ENCODE assay signal across 11 mouse cellular contexts in the genomic region with DNA sequence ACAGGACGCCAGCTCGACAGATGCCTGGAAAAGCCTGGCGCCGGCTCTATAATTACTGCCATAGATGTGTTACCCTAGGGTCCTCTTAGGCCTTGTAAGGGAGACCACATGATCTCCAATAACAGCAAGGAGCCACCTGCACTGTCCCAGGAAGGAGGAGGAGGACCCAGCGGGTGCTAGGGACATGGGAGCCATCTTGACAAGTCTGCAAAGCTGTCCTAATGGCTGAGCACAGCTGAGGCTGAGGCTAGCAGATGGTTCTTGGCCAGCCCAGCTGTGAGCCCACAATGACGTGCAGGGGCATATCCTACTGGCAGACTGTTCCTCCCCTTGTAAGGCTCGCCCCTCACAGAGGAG. TPM values are rescaled to one million over a fixed set of nuclear protein-coding genes. Genes with fewer than 3 reads are reported as not detected.
DNase-seq lines count a peak whose midpoint lies in the region; ATAC-seq lines count a peak whose summit lies in the region.
"Had no signal": no experiment of that assay in that cellular context is flagged by ENCODE, and none has a peak within 500 bp of the region (broad histone marks: within the 10 kb centered on the region; RNA-seq: fewer than 3 reads in every experiment).

No protein-coding gene starts in this region.

- DNase-seq in left cerebral cortex, postnatal 4 days: peak; percentile 37
- DNase-seq in left cerebral cortex, adult 11 months (ENCODE audit: low spot score): no peak
- no peak for DNase-seq in limb, embryonic 10.5 days (ENCODE audit: low spot score)
- no peak for DNase-seq in adrenal gland, adult (ENCODE audit: inconsistent age in 2 of 2, low spot score in 1 of 2)
- DNase-seq in T-cell, adult 2 months (ENCODE audit: low spot score): no peak

- H3K36me3 ChIP-seq in embryonic facial prominence, embryonic 12.5 days: no peaks in the 10 kb centered on the region
- H3K36me3 ChIP-seq in limb, embryonic 10.5 days: no peaks in the 10 kb centered on the region
- H3K36me3 ChIP-seq in neural tube, embryonic 13.5 days: no peaks in the 10 kb centered on the region
- H3K36me3 ChIP-seq: embryonic facial prominence, embryonic 13.5 days; G1E had no signal

- no peaks in the 10 kb centered on the region for H3K9me3 ChIP-seq in embryonic facial prominence, embryonic 12.5 days
- no peaks in the 10 kb centered on the region for H3K9me3 ChIP-seq in limb, embryonic 10.5 days (replicated peaks)
- no peaks in the 10 kb centered on the region for H3K9me3 ChIP-seq in neural tube, embryonic 13.5 days
- H3K9me3 ChIP-seq: embryonic facial prominence, embryonic 13.5 days; G1E had no signal

- H3K27me3 ChIP-seq in embryonic facial prominence, embryonic 12.5 days: peaks cover 3% of the 10 kb centered on the region; the same call in 1 of the 2 replicates
- peaks cover 33% of the 10 kb centered on the region for H3K27me3 ChIP-seq in limb, embryonic 10.5 days (ENCODE audit: low read depth, poor library complexity, severe bottlenecking)
- H3K27me3 ChIP-seq in neural tube, embryonic 13.5 days: no peaks in the 10 kb centered on the region

- peak overlapping the region; percentile 13; the same call in 1 of the 2 replicates for H3K27ac ChIP-seq in embryonic facial prominence, embryonic 12.5 days
- no peak overlapping the region for H3K27ac ChIP-seq in limb, embryonic 10.5 days
- H3K27ac ChIP-seq in neural tube, embryonic 13.5 days (replicated peaks): peak overlapping the region; percentile 61

- peaks cover 5% of the 10 kb centered on the region; the same call in 1 of the 2 replicates for H3K4me1 ChIP-seq in embryonic facial prominence, embryonic 12.5 days
- peaks cover 36% of the 10 kb centered on the region for H3K4me1 ChIP-seq in limb, embryonic 10.5 days
- H3K4me1 ChIP-seq in neural tube, embryonic 13.5 days (replicated peaks): peaks cover 16% of the 10 kb centered on the region

- ATAC-seq in embryonic facial prominence, embryonic 12.5 days (ENCODE audit: insufficient number of reproducible peaks, insufficient read depth, low FRiP score, low TSS enrichment): no peak
- peak; percentile 80 for ATAC-seq in neural tube, embryonic 13.5 days (ENCODE audit: low read depth)
- no peak for ATAC-seq in monocyte, adult 5-6 weeks (replicated peaks; ENCODE audit: insufficient number of reproducible peaks, low FRiP score, low TSS enrichment, poor library complexity, severe bottlenecking)

- no peak overlapping the region for H3K4me2 ChIP-seq in embryonic facial prominence, embryonic 12.5 days (replicated peaks)
- H3K4me2 ChIP-seq in neural tube, embryonic 13.5 days: no peak overlapping the region

- H3K9ac ChIP-seq in embryonic facial prominence, embryonic 12.5 days: no peak overlapping the region
- H3K9ac ChIP-seq in neural tube, embryonic 13.5 days: no peak overlapping the region
- H3K9ac ChIP-seq: embryonic facial prominence, embryonic 13.5 days had no signal

- 59% methylated on average over 7 of the region's 7 CpGs for WGBS in embryonic facial prominence, embryonic 12.5 days
- 60% methylated on average over 7 of the region's 7 CpGs for WGBS in limb, embryonic 10.5 days
- WGBS in neural tube, embryonic 13.5 days: 41% methylated on average over 7 of the region's 7 CpGs

- intact Hi-C loops in left cerebral cortex, postnatal 4 days (cut with DNase I): loop anchor here (5.0 to 10.0 kb wide), 3 partner anchors 165 to 335 kb away; a partner anchor contains a TSS

- H3K4me3 ChIP-seq in embryonic facial prominence, embryonic 12.5 days: no peak overlapping the region
- 0 out of 2 replicates have a peak overlapping the region, but pooled peaks have one; percentile 28 for H3K4me3 ChIP-seq in limb, embryonic 10.5 days
- no peak overlapping the region for H3K4me3 ChIP-seq in neural tube, embryonic 13.5 days
- H3K4me3 ChIP-seq: embryonic facial prominence, embryonic 13.5 days had no signal

RNA-seq across cellular contexts. Expression of a gene that starts 5.9 kb away (rescaled TPM):
- total RNA-seq in left cerebral cortex, postnatal 4 days (2021): under 1 TPM in 1 of 2 experiments, not detected in 1; 0.30 TPM
- polyA plus RNA-seq in embryonic facial prominence, embryonic 12.5 days (2016; fragmentation: Nextera tagmentation; extraction: Ambion mirVana): 0.43 and 0.56 TPM in 2 replicates
- polyA plus RNA-seq in limb, embryonic 10.5 days (2016; fragmentation: Nextera tagmentation; extraction: Ambion mirVana): 0.26 and 0.34 TPM in 2 replicates
- polyA plus RNA-seq in neural tube, embryonic 13.5 days (2015; fragmentation: Nextera tagmentation; extraction: Ambion mirVana): 0.40 TPM in 1 of 2 replicates, not detected in the other
- total RNA-seq in monocyte, adult 5-6 weeks (2017): 6.2 to 9.9 TPM (median 7.8 TPM) in 3 replicates

RNA-seq across cellular contexts. Expression of a gene that starts 6.6 kb away (rescaled TPM):
- total RNA-seq in left cerebral cortex, postnatal 4 days (2021): 10 to 100 TPM; 35.9 to 48.5 TPM
- polyA plus RNA-seq in embryonic facial prominence, embryonic 12.5 days (2016; fragmentation: Nextera tagmentation; extraction: Ambion mirVana): 10.7 and 12.5 TPM in 2 replicates
- polyA plus RNA-seq in limb, embryonic 10.5 days (2016; fragmentation: Nextera tagmentation; extraction: Ambion mirVana): 4.2 and 5.6 TPM in 2 replicates
- polyA plus RNA-seq in neural tube, embryonic 13.5 days (2015; fragmentation: Nextera tagmentation; extraction: Ambion mirVana): 39.6 and 41.7 TPM in 2 replicates
- total RNA-seq in monocyte, adult 5-6 weeks (2017): not detected in 3 replicates
- total RNA-seq: G1E had no signal
- polyA plus RNA-seq: G1E; inflammation-experienced regulatory T-cells, adult 6 months had no signal

RNA-seq across cellular contexts. Expression of a gene that starts 45.2 kb away (rescaled TPM):
- 10 to 100 TPM; 19.3 to 21.5 TPM for total RNA-seq in left cerebral cortex, postnatal 4 days (2021)
- 12.5 and 14.7 TPM in 2 replicates for polyA plus RNA-seq in embryonic facial prominence, embryonic 12.5 days (2016; fragmentation: Nextera tagmentation; extraction: Ambion mirVana)
- 6.3 and 6.7 TPM in 2 replicates for polyA plus RNA-seq in limb, embryonic 10.5 days (2016; fragmentation: Nextera tagmentation; extraction: Ambion mirVana)
- 11.0 and 15.6 TPM in 2 replicates for polyA plus RNA-seq in neural tube, embryonic 13.5 days (2015; fragmentation: Nextera tagmentation; extraction: Ambion mirVana)
- total RNA-seq in monocyte, adult 5-6 weeks (2017): 8.7 to 15.0 TPM (median 10.3 TPM) in 3 replicates
